Mouse (Mus musculus): ENCODE data around the gene 4930524B15Rik.

DNA sequence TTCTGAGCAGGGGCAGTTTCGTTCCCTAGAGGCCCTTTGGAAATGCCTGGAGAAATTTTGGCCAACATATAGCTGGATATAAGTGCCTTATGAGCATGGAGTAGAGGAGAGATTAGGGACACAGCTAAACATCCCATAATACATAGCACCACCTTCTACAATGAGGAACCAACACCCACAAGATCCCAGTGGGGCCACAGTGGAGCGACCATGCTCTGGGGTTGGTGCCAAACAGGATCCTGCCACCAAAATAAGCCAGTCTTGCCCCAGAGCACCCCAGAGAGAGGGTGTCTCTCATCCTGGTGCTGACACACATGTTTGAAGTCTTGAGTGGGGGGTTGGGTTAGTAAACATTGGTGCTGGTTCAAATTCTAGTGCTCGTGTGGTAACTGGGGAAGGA is 63.2 kb downstream of the 4930524B15Rik start:
- TF ChIP-seq GATA1 (IDR thresholded peaks at IDR 0.05; ENCODE audit: low read length) (no peak), TAL1 (IDR thresholded peaks at IDR 0.05; ENCODE audit: low read length) (no peak)
